8 mouse cellular contexts compared by ENCODE assay signal in the genomic region with DNA sequence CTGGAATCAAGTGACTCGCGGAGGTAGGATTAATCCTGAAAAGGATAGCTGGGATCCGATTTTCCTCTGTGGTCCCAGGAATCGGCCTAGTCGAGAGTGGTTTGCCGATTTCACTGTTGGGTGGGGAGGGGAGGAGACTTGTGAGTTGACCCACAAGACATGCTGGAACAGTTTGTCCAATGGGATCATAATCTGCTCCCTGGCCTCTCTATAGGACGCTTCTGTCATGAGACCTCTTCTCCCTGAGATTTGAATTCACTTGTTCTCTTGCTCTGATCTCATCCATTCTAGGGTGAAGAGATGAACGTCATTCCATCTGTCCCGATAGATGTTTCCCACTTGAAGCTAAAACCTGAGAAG. TPM values are rescaled to one million over a fixed set of nuclear protein-coding genes. Genes with fewer than 3 reads are reported as not detected.
DNase-seq lines count a peak whose midpoint lies in the region; ATAC-seq and TF ChIP-seq lines count a peak whose summit lies in the region.

No protein-coding gene starts in this region.

- no peaks in the 10 kb centered on the region for H3K36me3 ChIP-seq in heart, adult 2 months (ENCODE audit: control insufficient read depth, insufficient read depth, low read length)
- peaks cover 0 to 21% of the 10 kb centered on the region in 2 experiments for H3K36me3 ChIP-seq in CH12.LX (replicated peaks in 1 of 2; ENCODE audit: control insufficient read depth in 1 of 2, insufficient read depth in 1 of 2, low read length in 1 of 2)
- peaks cover 9% of the 10 kb centered on the region; the same call in 1 of the 2 replicates for H3K36me3 ChIP-seq in forebrain, embryonic 12.5 days (replicated peaks)
- no peaks in the 10 kb centered on the region for H3K36me3 ChIP-seq in liver, embryonic 16.5 days (ENCODE audit: control insufficient read depth, insufficient read depth)

- no peak overlapping the region for H3K27ac ChIP-seq in heart, adult 2 months
- H3K27ac ChIP-seq in CH12.LX (ENCODE audit: insufficient read depth, low read depth) = no peak overlapping the region
- H3K27ac ChIP-seq in forebrain, embryonic 12.5 days = no peak overlapping the region
- H3K27ac ChIP-seq in liver, embryonic 16.5 days (ENCODE audit: low read length) = peak overlapping the region; percentile 26; the same call in 1 of the 2 replicates

- TF ChIP-seq CTCF in heart, adult 2 months (IDR thresholded peaks at IDR 0.05) = no peak
- no peak for TF ChIP-seq CTCF in CH12.LX (conservative IDR thresholded peaks at IDR 0.05 in 1 of 2, IDR thresholded peaks at IDR 0.05 in 1 of 2; ENCODE audit: low read depth in 2 of 2, low read length in 2 of 2)

- H3K9ac ChIP-seq in heart, adult 2 months (ENCODE audit: low read depth, low read length) = peak overlapping the region; percentile 46; the same call in 1 of the 2 replicates
- H3K9ac ChIP-seq in CH12.LX (ENCODE audit: insufficient read depth, low read depth) = peak overlapping the region; percentile 58; the same call in 1 of the 2 replicates
- H3K9ac ChIP-seq in forebrain, embryonic 12.5 days = peak overlapping the region; percentile 42; the same call in 1 of the 2 replicates
- peak overlapping the region; percentile 55 for H3K9ac ChIP-seq in liver, embryonic 16.5 days (ENCODE audit: low read depth, low read length)

- dilution Hi-C loops in CH12.LX (cut with MboI; ENCODE audit: extremely low pct_ligation_motif_present, extremely low pct_unique_long_range_greater_than_20kb, low sequenced_read_pairs) = no loop called here

- H3K27me3 ChIP-seq in heart, adult 2 months (ENCODE audit: control insufficient read depth, insufficient read depth, low read length) = no peaks in the 10 kb centered on the region
- H3K27me3 ChIP-seq in CH12.LX (replicated peaks) = no peaks in the 10 kb centered on the region
- H3K27me3 ChIP-seq in forebrain, embryonic 12.5 days = no peaks in the 10 kb centered on the region
- H3K27me3 ChIP-seq in liver, embryonic 16.5 days (ENCODE audit: control insufficient read depth, insufficient read depth, low read depth, low read length) = no peaks in the 10 kb centered on the region

- no peak for TF ChIP-seq POLR2A in heart, adult 2 months (IDR thresholded peaks at IDR 0.05; ENCODE audit: insufficient read depth, low read depth, low read length)
- TF ChIP-seq POLR2A in CH12.LX (IDR thresholded peaks at IDR 0.05; ENCODE audit: low read depth, low read length) = no peak

- H3K4me2 ChIP-seq in CH12.LX (ENCODE audit: insufficient read depth, low read depth, poor library complexity, severe bottlenecking) = peak overlapping the region; percentile 68; the same call in 1 of the 2 replicates
- H3K4me2 ChIP-seq in forebrain, embryonic 12.5 days = peak overlapping the region; percentile 46
- peak overlapping the region; percentile 61 for H3K4me2 ChIP-seq in liver, embryonic 16.5 days (ENCODE audit: low read depth, low read length)

- intact Hi-C loops in heart, adult 2 months (cut with DNase I) = loop anchor here (5.0 to 10.0 kb wide), 2 partner anchors 234 to 253 kb away; partner anchors contain the start of genes Cstf2 and Timm8a1
- intact Hi-C loops in heart, postnatal 10 days (cut with DNase I) = no loop called here

- no peak for TF ChIP-seq RAD21 in CH12.LX (IDR thresholded peaks at IDR 0.05; ENCODE audit: low read depth, low read length)

- no peaks in the 10 kb centered on the region for H3K79me2 ChIP-seq in heart, adult 2 months (replicated peaks; ENCODE audit: control insufficient read depth, insufficient read depth, low read length)
- peaks cover 7% of the 10 kb centered on the region for H3K79me2 ChIP-seq in CH12.LX (replicated peaks; ENCODE audit: control insufficient read depth, extremely low read depth, insufficient read depth, poor library complexity, severe bottlenecking)

- no peak for DNase-seq in heart, adult 2 months
- no peak for DNase-seq in heart, postnatal 10 days
- peak; percentile 33 for DNase-seq in CH12.LX (ENCODE audit: extremely low read depth)
- DNase-seq in thymus, postnatal 25 days = no peak
- DNase-seq in right cerebral cortex, adult 2 months (ENCODE audit: low spot score in 2 of 2) = no peak

- H3K4me3 ChIP-seq in heart, adult 2 months = peak overlapping the region; percentile 40
- peak overlapping the region; percentile 57 to 64 (median 60) for H3K4me3 ChIP-seq in CH12.LX (replicated peaks in 1 of 3; ENCODE audit: low read depth in 2 of 3, low read length in 2 of 3, poor library complexity in 1 of 3)
- H3K4me3 ChIP-seq in forebrain, embryonic 12.5 days (replicated peaks) = peak overlapping the region; percentile 43
- H3K4me3 ChIP-seq in liver, embryonic 16.5 days (ENCODE audit: low read depth, low read length) = peak overlapping the region; percentile 61

- no peak for TF ChIP-seq EP300 in heart, adult 2 months (IDR thresholded peaks at IDR 0.05; ENCODE audit: insufficient read depth, low read depth, low read length)
- TF ChIP-seq EP300 in CH12.LX (IDR thresholded peaks at IDR 0.05; ENCODE audit: low read length) = no peak

- ATAC-seq in forebrain, embryonic 12.5 days (ENCODE audit: low FRiP score) = peak; percentile 45
- ATAC-seq in liver, embryonic 16.5 days (ENCODE audit: low read depth) = peak; percentile 81
- no peak for ATAC-seq in inflammation-experienced regulatory T-cells, adult 6 months

- in situ Hi-C loops in CH12.LX (cut with MboI; ENCODE audit: low pct_ligation_motif_present, low pct_unique_long_range_greater_than_20kb, low sequenced_read_pairs) = no loop called here

- 14% methylated on average over 9 of the region's 9 CpGs for WGBS in heart, adult 2 months
- 30% methylated on average over 9 of the region's 9 CpGs for WGBS in forebrain, embryonic 12.5 days
- 16% methylated on average over 9 of the region's 9 CpGs for WGBS in liver, embryonic 16.5 days (ENCODE audit: insufficient replicate concordance)

- H3K9me3 ChIP-seq in CH12.LX (replicated peaks; ENCODE audit: low read length) = no peaks in the 10 kb centered on the region
- no peaks in the 10 kb centered on the region for H3K9me3 ChIP-seq in forebrain, embryonic 12.5 days
- no peaks in the 10 kb centered on the region for H3K9me3 ChIP-seq in liver, embryonic 16.5 days (replicated peaks; ENCODE audit: control insufficient read depth, low read length)

- H3K4me1 ChIP-seq in heart, adult 2 months (ENCODE audit: control insufficient read depth, insufficient read depth, low read length) = peaks cover 1% of the 10 kb centered on the region; the same call in 1 of the 2 replicates
- H3K4me1 ChIP-seq in CH12.LX (ENCODE audit: control insufficient read depth in 1 of 2, insufficient read depth in 2 of 2) = 0 out of 4 replicates have a peak, but pooled peaks cover 0 to 3% of the 10 kb centered on the region in 2 experiments
- peaks cover 4% of the 10 kb centered on the region; the same call in 1 of the 2 replicates for H3K4me1 ChIP-seq in forebrain, embryonic 12.5 days
- no peaks in the 10 kb centered on the region; the same call in 1 of the 2 replicates for H3K4me1 ChIP-seq in liver, embryonic 16.5 days (ENCODE audit: control insufficient read depth, low read depth, low read length)

TF ChIP-seq in CH12.LX, 34 proteins besides CTCF, POLR2A, EP300 and RAD21:
- TF ChIP-seq NELFE (IDR thresholded peaks at IDR 0.05; ENCODE audit: low read depth, low read length) = no peak
- no peak for TF ChIP-seq MEF2A (IDR thresholded peaks at IDR 0.05; ENCODE audit: borderline replicate concordance, low read depth, low read length)
- TF ChIP-seq BHLHE40 (IDR thresholded peaks at IDR 0.05; ENCODE audit: low read depth, low read length) = no peak
- no peak for TF ChIP-seq HCFC1 (IDR thresholded peaks at IDR 0.05; ENCODE audit: low read depth, low read length)
- TF ChIP-seq ZNF384 (IDR thresholded peaks at IDR 0.05; ENCODE audit: low read depth, low read length) = no peak
- TF ChIP-seq SIN3A (IDR thresholded peaks at IDR 0.05; ENCODE audit: low read length) = no peak
- no peak for TF ChIP-seq NRF1 (IDR thresholded peaks at IDR 0.05; ENCODE audit: low read depth, low read length)
- TF ChIP-seq JUND (conservative IDR thresholded peaks at IDR 0.05; ENCODE audit: low read depth, low read length) = no peak
- TF ChIP-seq MYC (IDR thresholded peaks at IDR 0.05; ENCODE audit: low read depth, low read length) = no peak
- TF ChIP-seq POLR2AphosphoS2 (IDR thresholded peaks at IDR 0.05; ENCODE audit: low read depth, low read length) = no peak
- TF ChIP-seq CHD1 (IDR thresholded peaks at IDR 0.05; ENCODE audit: low read depth, low read length) = no peak

RNA-seq across cellular contexts. Expression of gene Cenpi, which starts 0.4 kb away (rescaled TPM):
- total RNA-seq in heart, adult 2 months (2021) = under 1 TPM; 0.10 to 0.48 TPM
- polyA plus RNA-seq in heart, adult 2 months (2012; rRNA removed) = 0.12 and 0.21 TPM in 2 replicates
- 1 to 10 TPM; 4.5 to 6.3 TPM for total RNA-seq in heart, postnatal 10 days (2021)
- total RNA-seq in CH12.LX (2012; rRNA removed) (11.6 and 16.7 TPM in 2 replicates), CH12.LX (2014; rRNA removed) (40.9 and 48.1 TPM in 2 replicates)
- polyA plus RNA-seq in CH12.LX (2012; ENCODE audit: insufficient read length, low read depth) = 22.2 and 28.3 TPM in 2 replicates
- 26.2 and 28.8 TPM in 2 replicates for polyA plus RNA-seq in forebrain, embryonic 12.5 days (2016; fragmentation: Nextera tagmentation; extraction: Ambion mirVana)
- polyA plus RNA-seq in liver, embryonic 16.5 days (2015; fragmentation: Nextera tagmentation; extraction: Ambion mirVana) = 17.1 and 18.7 TPM in 2 replicates
- 10 to 100 TPM in 1 of 3 experiments, 1 to 10 TPM in 2; 1.8 to 14.2 (median 2.6) TPM for polyA plus RNA-seq in inflammation-experienced regulatory T-cells, adult 6 months (2017; shearing (Covaris generic))

RNA-seq across cellular contexts. Expression of gene Tmem35a, which starts 13.2 kb away (rescaled TPM):
- total RNA-seq in heart, adult 2 months (2021) = 1 to 10 TPM; 3.4 to 3.7 TPM
- 3.9 and 5.3 TPM in 2 replicates for polyA plus RNA-seq in heart, adult 2 months (2012; rRNA removed)
- 10 to 100 TPM; 11.7 to 12.6 TPM for total RNA-seq in heart, postnatal 10 days (2021)
- total RNA-seq in CH12.LX (2012; rRNA removed) (not detected in 2 replicates), CH12.LX (2014; rRNA removed) (not detected in 2 replicates)
- not detected in 2 replicates for polyA plus RNA-seq in CH12.LX (2012; ENCODE audit: insufficient read length, low read depth)
- 45.5 and 45.6 TPM in 2 replicates for polyA plus RNA-seq in forebrain, embryonic 12.5 days (2016; fragmentation: Nextera tagmentation; extraction: Ambion mirVana)
- polyA plus RNA-seq in liver, embryonic 16.5 days (2015; fragmentation: Nextera tagmentation; extraction: Ambion mirVana) = 0.57 and 0.71 TPM in 2 replicates
- polyA plus RNA-seq in inflammation-experienced regulatory T-cells, adult 6 months (2017; shearing (Covaris generic)) = not detected

RNA-seq across cellular contexts. Expression of gene Trmt2b, which starts 31.5 kb away (rescaled TPM):
- 10 to 100 TPM; 37.9 to 57.6 TPM for total RNA-seq in heart, adult 2 months (2021)
- 26.0 and 56.7 TPM in 2 replicates for polyA plus RNA-seq in heart, adult 2 months (2012; rRNA removed)
- total RNA-seq in heart, postnatal 10 days (2021) = 10 to 100 TPM; 50.1 to 51.1 TPM
- total RNA-seq in CH12.LX (2012; rRNA removed) = 16.7 and 17.6 TPM in 2 replicates
- 26.4 and 29.8 TPM in 2 replicates for total RNA-seq in CH12.LX (2014; rRNA removed)
- polyA plus RNA-seq in CH12.LX (2012; ENCODE audit: insufficient read length, low read depth) = 19.2 and 22.7 TPM in 2 replicates
- 8.3 and 9.3 TPM in 2 replicates for polyA plus RNA-seq in forebrain, embryonic 12.5 days (2016; fragmentation: Nextera tagmentation; extraction: Ambion mirVana)
- 8.7 and 8.9 TPM in 2 replicates for polyA plus RNA-seq in liver, embryonic 16.5 days (2015; fragmentation: Nextera tagmentation; extraction: Ambion mirVana)
- polyA plus RNA-seq in inflammation-experienced regulatory T-cells, adult 6 months (2017; shearing (Covaris generic)) = 10 to 100 TPM; 19.9 to 24.3 (median 22.8) TPM
